Mouse (Mus musculus) mouse trophoblast stem cell (cell line): ENCODE results near the gene Erp44.

Source experiments
- in situ Hi-C, 2 experiments: fragments of 300-500 bp; cut with MseI, MboI; formaldehyde crosslinking; loops; 2 replicates in 1 of 2; 3 replicates in 1 of 2; pipeline ENCODE4 v1.15.1; 2025

Erp44 gene

DNA sequence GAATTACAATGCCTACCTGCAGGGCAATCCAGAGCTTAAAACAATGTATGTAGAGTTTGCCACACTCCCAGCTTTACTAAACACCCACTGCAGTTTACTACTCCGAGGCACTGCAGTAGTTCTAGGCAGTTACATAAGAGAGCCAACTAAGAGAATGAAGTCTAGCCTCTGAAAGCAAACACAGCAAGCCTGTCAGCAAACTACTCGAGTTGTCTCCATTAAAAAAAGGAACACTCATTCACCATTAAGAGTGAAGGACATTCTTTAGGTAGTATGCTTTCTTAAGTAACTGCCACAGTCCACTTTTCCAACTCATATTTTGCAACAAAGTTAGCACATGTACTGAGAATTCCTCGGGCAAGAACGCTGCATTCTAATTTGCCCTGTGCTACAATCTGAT is 40.3 kb downstream of the Erp44 start:
- in situ Hi-C loops = no loop called here

DNA sequence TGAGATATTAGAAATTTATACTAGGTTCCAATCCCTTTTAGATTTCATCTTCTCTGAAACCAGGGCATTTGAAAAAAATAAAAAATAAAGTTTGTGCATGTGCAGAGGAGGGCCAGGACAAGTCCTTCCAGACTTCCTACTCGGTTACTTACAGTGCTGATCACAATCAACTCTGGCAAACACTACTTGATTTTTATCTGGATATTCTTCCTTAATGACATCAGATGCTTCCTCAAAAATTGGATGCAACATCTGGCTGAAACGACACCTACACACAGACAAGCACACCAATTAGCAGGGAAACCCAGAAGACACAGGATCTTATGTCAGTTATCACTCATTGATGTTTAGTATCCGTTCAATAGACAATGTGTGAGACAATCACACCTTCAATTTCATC is 42.6 kb downstream of the Erp44 start:
- in situ Hi-C loops = no loop called here

DNA sequence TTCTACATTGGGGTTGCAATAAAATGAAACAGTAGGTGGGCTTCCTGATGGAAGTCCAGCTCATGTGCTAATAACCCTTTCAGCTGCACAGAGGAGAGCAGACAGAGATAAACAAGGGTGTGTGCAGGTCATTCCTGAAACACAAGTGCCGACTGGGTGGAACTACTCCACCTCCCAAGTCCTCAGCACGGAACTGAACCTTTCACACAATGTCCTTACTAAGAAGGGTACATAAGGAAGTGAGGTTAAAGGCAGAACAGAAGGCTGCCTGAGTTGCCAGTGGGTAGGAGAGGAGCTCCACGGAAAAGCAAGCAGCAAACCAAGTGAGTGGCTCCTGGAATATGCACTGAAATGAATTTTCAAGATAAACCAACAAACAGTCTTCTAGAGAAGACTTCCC is 52.6 kb downstream of the Erp44 start:
- in situ Hi-C loops = no loop called here

DNA sequence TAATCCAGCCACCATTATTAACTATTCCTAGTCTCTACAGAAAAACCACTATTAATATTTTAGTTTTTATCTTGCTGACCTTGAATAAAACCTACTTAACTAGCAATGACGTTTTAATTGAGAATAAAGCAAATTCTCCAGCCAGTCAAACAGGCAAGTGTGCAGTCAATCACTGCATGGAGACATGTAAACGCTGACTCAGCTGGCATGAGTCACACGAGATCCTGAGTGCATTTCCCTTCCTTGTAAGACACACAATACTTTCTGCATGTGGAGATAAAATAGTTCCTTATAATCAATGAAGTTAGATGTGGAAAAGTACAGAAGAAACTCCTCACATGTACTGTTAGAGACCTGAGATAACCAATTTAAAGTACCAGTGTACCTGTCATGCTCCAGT is 53.8 kb downstream of the Erp44 start:
- in situ Hi-C loops = no loop called here

DNA sequence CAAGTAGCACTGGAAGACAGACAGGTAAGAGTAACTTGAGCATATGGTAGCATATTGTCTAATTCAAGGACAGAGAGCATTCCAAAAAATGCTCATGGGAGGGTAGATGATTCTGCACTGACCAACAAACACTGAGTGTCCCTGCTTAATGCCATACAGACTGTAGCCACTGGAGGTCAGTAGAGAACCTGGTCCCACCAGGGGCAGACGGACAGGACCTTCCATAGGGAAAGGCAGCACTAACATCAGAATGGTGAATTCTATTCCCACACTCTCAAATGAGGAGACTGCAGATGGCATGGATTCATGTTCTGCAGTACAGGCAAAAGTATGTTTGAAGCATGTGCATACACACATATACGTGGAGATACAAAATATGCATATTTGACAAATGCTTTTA is 54.2 kb downstream of the Erp44 start:
- in situ Hi-C loops = no loop called here

DNA sequence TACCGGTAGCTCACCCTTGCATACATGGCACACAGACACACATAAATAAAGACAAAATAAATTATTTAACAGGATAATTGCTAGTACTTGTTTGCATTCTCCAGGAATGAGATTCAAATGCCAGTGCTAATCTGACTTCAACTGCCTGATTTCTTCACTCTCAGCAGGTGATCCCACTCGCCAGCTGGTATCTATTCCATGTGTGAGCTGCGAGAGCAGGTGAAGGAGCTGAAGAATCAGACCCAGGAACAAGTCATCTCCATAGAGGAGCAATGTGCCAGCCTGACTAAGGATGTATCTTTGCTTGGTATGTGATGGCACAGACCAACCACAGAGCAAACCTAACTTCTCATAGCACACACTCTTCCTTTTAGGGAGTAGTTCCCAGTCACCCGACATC is 75.8 kb downstream of the Erp44 start:
- in situ Hi-C loops = loop anchor here in 1 of 2 experiments (25.0 kb wide), 1 partner anchor 184 kb away; no protein-coding TSS in a partner anchor

DNA sequence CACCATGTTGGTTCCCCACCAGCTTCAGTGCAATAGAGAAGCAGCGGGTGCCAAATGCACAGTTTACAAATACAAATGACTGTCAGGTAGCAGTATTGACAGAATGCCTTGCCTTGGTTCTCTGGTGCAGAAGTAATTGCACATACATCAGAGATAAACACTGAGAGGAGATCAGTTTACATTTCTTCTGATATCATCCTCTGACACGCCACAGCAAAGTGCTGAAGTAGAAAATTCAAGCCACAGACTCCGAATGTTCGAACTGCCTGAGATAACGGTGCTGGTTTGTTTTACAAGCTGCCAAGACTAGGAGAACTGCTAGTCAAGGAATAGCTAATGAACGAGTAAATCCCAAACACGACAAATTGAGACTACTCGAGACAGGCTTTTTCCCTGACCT is 80.9 kb downstream of the Erp44 start:
- in situ Hi-C loops = no loop called here

DNA sequence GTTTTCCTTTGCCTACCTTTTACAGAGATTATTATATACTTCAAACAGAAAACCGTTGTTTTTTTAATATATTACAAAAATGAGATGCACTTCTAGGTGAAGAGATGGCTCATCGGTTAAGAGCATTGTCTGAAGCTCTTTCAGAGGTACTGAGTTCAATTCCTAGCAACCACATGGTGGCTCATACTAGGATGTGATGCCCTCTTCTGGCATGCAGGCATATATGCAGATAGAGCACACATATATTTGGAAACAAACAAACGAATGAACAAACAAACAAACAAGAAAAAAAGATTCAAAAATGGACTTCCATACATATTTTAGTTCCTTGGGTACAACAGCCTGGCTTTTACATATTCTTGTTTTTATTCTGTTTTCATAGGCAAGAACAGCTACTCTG is 81.4 kb downstream of the Erp44 start:
- in situ Hi-C loops = no loop called here

DNA sequence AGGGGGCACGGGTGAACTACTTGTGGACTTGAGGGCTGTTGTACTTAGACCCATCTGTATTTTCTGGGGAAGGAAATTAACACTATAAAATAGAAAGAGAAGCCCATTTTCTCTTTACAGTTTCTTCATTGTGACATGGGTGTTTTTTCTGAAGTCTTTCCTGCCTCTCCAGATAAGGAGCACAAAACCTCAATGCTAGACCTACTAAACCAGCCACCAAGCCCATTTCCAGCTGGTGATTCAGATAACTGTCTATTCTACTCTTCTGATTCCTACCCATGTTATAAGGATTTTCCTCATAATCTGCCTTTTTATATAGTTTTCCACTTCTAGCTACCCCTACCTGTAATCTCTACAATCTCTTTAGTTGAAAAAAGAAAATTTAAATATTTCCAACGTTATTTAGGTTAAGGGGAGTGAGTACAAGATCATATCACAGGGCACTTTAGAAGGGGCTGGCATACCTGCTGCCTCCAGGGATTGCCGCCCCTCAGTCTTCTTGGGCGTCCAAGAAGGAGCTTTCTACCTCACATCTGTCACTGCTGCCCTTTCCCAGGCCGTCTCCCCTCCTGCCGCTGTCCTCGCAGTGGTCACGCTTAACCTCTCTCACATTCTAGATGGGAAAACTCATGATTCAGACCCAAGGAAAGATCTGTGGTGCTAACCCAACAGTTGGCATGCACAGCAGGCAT is 97.1 kb downstream of the Erp44 start:
- in situ Hi-C loops = no loop called here

DNA sequence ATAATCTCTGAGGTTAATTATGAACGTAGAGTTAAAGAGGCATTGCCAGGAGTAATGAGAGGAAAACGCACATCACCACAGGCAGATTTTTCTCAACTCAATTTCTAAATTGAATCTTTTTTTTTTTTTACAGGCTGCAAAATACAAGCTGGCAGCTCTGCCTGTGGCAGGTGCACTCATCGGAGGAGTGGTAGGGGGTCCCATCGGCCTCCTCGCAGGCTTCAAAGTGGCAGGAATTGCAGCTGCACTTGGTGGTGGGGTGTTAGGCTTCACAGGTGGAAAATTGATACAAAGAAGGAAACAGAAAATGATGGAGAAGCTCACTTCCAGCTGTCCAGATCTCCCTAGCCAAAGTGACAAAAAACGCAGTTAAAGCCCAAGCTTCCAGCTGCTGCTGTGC is 98.0 kb downstream of the Erp44 start:
- in situ Hi-C loops = no loop called here

DNA sequence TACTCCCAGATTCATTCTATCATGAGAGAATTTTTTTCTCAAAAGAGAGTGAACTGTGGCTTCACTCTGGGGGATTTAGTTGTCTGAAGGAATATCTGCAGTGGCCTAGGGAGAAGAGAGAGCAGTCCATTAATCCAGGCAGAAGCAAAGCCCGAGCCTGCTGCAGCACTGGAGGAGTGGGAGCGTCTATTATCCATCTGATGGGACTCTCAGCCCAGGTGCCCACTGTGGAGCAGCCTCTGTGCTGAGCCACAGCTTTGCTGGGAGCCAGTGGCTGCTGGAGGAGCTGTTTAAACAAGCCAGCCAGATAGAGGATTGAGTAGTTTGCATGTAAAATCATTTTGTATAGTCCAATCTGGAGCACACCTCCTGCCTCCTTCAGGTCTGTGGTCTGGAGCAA is 98.4 kb downstream of the Erp44 start:
- in situ Hi-C loops = no loop called here

DNA sequence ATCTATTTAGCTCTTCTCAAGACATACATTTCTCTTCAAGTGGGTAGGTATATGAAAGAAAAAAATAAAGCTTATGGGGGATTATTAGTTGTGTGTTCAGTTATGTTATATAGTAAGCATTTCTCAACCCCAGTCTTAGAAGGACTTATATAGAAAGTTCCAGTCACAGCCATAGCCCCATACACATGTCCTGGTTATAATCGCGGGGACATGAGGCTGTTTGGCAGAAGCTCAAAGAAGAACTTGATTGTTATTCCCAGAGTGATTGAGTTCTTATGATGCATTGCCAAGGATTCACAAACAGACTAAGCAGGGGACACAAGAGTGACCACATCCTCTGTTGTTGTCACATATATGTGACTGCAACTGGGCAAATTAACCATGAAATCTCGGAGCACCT is 103.7 kb downstream of the Erp44 start:
- in situ Hi-C loops = no loop called here

DNA sequence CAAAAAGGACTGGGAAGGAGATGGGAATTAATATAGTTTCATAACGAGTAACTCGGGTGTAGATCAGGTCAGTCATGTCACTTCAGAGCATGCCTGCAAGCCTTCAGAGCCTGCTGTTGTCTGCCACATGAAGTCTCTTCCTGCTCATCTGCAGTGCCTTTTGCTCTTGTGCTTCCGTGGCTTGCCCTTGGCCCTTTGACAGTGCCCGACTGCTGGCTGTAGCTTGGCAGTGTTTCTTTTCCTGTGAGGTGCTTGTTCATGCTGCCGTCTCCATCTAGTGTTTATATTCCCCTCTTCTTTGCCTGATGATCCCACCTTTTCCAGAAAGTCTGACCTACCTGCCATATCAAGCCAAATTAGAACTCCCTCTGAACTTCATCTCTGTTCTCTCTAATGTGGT is 115.5 kb downstream of the Erp44 start:
- in situ Hi-C loops = no loop called here

DNA sequence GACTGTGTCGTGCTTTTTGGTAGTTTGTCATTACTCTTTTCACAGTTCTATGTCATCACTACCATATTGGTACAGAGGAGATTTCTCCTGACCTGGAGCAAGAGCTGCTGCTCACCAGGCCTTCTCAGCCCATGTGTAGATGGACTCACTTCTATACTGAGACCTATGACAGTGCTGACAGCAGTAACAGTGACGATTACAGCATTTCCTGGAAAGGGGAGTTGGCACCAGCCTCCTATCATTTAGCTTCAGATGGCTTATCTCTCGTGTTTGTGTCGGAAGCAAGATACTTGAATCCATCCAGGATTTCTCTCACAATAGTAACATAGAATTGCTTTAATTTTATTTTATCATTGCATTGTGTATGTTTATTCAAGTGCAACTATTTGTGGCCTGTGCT is 119.0 kb downstream of the Erp44 start:
- in situ Hi-C loops = no loop called here

DNA sequence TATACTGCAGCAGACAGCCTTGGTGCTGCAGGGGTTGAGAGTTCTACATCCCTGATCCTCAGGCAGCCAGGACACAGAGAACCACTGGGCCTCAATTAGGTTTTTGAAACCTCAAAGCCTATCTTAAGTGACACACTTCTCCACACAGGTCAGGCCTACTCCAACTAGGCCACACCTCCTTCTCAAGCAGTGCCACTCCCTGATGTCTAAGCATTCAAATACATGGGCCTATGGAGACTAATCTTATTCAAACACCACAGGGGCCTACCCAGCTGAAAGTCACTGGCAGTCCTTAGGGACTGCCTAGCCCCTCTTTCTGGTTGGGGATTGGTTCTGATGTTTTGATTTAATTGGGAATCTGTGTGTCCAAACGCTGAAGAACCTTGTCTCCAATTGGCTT is 123.5 kb downstream of the Erp44 start:
- in situ Hi-C loops = no loop called here

DNA sequence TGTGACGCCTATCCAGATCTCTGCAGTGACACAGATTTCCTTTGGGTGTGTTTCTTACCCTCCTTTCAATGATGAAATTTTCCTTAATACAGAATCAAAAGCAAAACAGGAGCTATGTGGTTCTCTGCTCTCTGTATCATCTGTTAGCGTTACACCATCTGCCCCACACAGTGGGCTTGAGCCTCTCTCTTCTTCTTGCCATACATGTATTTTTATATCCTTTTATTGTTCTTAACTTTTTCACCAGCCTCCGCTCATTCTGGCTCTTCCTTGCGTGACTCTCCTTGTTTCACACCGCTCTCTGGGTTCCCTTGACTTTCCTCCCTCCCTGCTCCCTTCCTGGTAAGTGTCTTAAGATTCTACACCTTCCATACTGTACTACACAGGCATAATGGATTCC is 126.1 kb downstream of the Erp44 start:
- in situ Hi-C loops = no loop called here

DNA sequence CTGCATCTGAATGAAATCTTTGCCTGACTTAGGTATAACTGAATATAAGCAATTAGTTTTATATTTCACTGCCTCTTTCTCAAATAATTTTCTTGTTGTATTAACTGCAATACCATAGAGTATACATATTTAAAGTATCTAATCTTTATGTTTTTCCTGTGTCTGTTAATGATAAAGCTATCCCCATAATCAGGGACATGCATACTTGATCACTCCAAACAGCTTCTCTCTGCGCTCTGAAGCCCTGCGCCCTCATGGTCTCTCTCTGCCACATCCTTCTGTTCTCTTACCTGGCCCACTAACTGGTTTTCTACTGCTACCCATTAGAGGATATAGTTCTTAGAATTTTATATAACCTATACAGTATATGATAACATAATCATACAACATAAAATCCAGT is 129.9 kb downstream of the Erp44 start:
- in situ Hi-C loops = no loop called here
